Mouse (Mus musculus) liver, embryonic 12.5 days (tissue): ENCODE measurements around the gene Ggt6. TPM values are rescaled to one million over a fixed set of nuclear protein-coding genes. Genes with fewer than 3 reads are reported as not detected.
A peak's percentile ranks its signal among the peaks of the same experiment; 100 is the strongest.

Experiments used
- ATAC-seq: fragments of 200-750 bp; cut with Nextera tagmentation; 2 replicates; pipeline ENCODE4 v1.8.0; 2017; ENCODE audit warnings: moderate number of reproducible peaks, mild to moderate bottlenecking, moderate library complexity
- H3K27ac ChIP-seq: fragments of 300-500 bp; sonication (generic); 2 replicates; pipeline ENCODE4 v1.5.1; 2016; ENCODE audit warnings: mild to moderate bottlenecking
- H3K27me3 ChIP-seq: fragments of 300-500 bp; sonication (generic); replicated peaks from 2 replicates; pipeline ENCODE4 v1.6.1; 2016; ENCODE audit warnings: mild to moderate bottlenecking, moderate library complexity
- H3K36me3 ChIP-seq: fragments of 300-500 bp; sonication (generic); 2 replicates; pipeline ENCODE4 v1.6.1; 2016; ENCODE audit warnings: mild to moderate bottlenecking, moderate library complexity
- H3K4me1 ChIP-seq: fragments of 300-500 bp; sonication (generic); 2 replicates; pipeline ENCODE4 v1.6.1; 2016
- H3K4me2 ChIP-seq: fragments of 300-500 bp; sonication (generic); 2 replicates; pipeline ENCODE4 v1.6.1; 2016; ENCODE audit warnings: mild to moderate bottlenecking, moderate library complexity
- H3K4me3 ChIP-seq: fragments of 300-500 bp; sonication (generic); 2 replicates; pipeline ENCODE4 v1.5.1; 2016; ENCODE audit warnings: mild to moderate bottlenecking, moderate library complexity
- H3K9ac ChIP-seq: fragments of 300-500 bp; sonication (generic); 2 replicates; pipeline ENCODE4 v1.6.1; 2016; ENCODE audit warnings: mild to moderate bottlenecking, moderate library complexity
- H3K9me3 ChIP-seq: fragments of 300-500 bp; sonication (generic); replicated peaks from 2 replicates; pipeline ENCODE4 v1.6.1; 2016; ENCODE audit warnings: mild to moderate bottlenecking, moderate library complexity
- WGBS: fragments of 180-500 bp; shearing (Covaris S2); methylation state at CpG from one replicate; pipeline ENCODE4 v1.1.7; 2016; ENCODE audit not compliant: insufficient replicate concordance; 5-methylcytosine and 5-hydroxymethylcytosine counted together
- polyA plus RNA-seq: library from polyadenylated mRNA; unstranded; fragments of >200 nt; fragmentation: Nextera tagmentation; extraction: Ambion mirVana; gene quantifications from 2 replicates; pipeline ENCODE4 v1.2.1, GENCODE M21; 2016

The Ggt6 gene
- polyA plus RNA-seq, 1 experiment from 2014 or later, result not detected

DNA sequence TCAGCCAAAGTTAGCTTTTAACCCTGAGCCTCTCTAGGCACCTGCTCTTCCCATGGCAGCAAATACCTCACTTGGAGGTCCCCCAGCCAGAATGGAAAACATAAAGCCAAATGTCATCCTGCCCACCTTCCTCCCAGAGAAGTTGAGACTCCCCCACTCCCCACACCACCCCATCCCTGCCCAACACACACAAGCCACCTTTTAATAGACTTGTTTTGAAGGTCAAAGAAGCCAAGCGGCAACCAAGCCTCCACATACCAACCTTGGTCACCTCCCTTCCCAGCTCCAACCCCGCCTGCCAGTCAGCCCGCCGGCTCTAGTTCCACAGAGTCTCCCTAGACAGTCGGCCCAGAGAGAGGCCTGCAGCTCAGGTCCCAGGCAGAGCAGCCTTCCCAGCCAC, 33.3 kb upstream of the Ggt6 start:
- Histone ChIP-seq H3K4me3 (no peak overlapping the region), H3K9me3 (no peaks in the 10 kb centered on the region), H3K27ac (no peak overlapping the region), H3K27me3 (peaks cover 29% of the 10 kb centered on the region), H3K4me1 (peaks cover 14% of the 10 kb centered on the region), H3K4me2 (no peak overlapping the region), H3K9ac (no peak overlapping the region), H3K36me3 (peaks cover 16% of the 10 kb centered on the region)
- WGBS, result 71% methylated on average over 5 of the region's 5 CpGs
- ATAC-seq, result no peak

DNA sequence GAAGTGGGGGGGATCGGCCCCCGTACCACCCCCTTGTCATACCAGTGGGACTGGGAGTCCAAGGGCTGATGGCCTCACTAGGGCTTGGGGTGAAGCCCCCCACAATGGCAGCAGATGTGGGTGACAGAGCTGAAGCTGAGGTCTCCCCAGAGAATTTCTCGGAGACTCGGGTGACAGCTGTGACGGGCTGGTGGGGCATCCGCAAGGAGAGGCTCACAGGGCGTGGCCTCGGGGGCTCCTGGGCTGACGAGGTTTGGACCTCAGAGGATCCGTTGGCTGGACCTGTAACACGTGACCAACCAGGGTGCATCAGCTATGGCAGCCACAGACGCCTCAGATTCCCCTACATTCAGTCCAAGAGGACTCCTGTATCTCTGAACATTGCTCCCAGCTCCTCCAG, 32.4 kb upstream of the Ggt6 start:
- Histone ChIP-seq H3K27ac (no peak overlapping the region), H3K9ac (no peak overlapping the region), H3K27me3 (peaks cover 30% of the 10 kb centered on the region), H3K9me3 (no peaks in the 10 kb centered on the region), H3K36me3 (peaks cover 16% of the 10 kb centered on the region), H3K4me1 (peaks cover 24% of the 10 kb centered on the region), H3K4me3 (no peak overlapping the region), H3K4me2 (no peak overlapping the region)
- WGBS, result 69% methylated on average over 12 of the region's 12 CpGs
- ATAC-seq, result no peak

DNA sequence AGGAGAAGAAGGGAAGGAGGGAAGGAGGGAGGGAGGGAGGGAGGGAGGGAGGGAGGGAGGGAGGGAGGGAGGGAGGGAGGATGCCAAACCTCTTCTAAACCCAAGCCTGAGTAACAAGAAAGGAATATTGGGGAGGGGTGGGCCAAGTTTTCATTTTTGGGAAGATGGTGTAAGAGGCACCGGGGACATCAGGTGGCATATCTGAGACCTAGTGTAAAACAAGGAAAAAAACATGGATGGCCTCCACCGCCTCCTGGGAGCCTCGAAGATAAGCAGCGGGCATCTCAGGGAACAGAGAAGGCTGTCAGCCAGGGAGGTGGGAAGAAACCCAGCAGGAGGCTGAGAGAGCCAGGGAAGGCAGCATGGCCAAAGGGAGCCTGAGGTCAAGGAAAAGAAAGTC, 29.8 kb upstream of the Ggt6 start:
- no peak overlapping the region for H3K4me2 ChIP-seq
- H3K9me3 ChIP-seq, result no peaks in the 10 kb centered on the region
- ATAC-seq, result no peak
- 65% methylated on average over 4 of the region's 4 CpGs for WGBS
- H3K27ac ChIP-seq, result no peak overlapping the region
- no peak overlapping the region for H3K4me3 ChIP-seq
- H3K9ac ChIP-seq, result no peak overlapping the region
- peaks cover 47% of the 10 kb centered on the region for H3K27me3 ChIP-seq
- H3K4me1 ChIP-seq, result peaks cover 38% of the 10 kb centered on the region
- 0 out of 2 replicates have a peak, but pooled peaks cover 4% of the 10 kb centered on the region for H3K36me3 ChIP-seq

GRCm38 (mm10) chr11:72406079-72406675, 29.1 kb upstream of the Ggt6 start:
- WGBS, result 69% methylated on average over 8 of the region's 8 CpGs
- Histone ChIP-seq H3K27me3 (peaks cover 53% of the 10 kb centered on the region), H3K9ac (no peak overlapping the region), H3K4me2 (no peak overlapping the region; the same call in 1 of the 2 replicates), H3K4me3 (no peak overlapping the region), H3K9me3 (no peaks in the 10 kb centered on the region), H3K36me3 (no peaks in the 10 kb centered on the region), H3K27ac (no peak overlapping the region), H3K4me1 (peaks cover 45% of the 10 kb centered on the region)
- ATAC-seq, result no peak

DNA sequence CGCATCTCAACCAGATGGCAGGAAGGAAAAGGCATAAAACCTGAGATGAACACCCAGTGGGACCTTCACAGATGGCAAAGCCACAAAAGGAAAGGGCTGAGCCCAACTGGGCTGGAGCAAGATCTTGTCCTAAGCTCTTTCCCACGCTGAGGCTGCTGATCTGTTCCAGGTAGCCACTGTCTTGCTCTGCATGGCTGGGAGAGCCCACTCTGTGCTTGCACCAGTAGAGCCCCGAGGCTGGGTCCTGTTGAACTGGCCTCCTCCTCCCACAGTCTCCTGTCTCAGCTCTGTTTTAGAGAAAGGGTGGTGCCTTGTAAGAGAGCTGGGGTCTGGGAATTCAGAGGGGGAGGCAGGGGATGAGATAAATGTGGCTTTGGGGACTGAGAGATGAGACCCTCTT, 28.2 kb upstream of the Ggt6 start:
- Histone ChIP-seq H3K36me3 (no peaks in the 10 kb centered on the region), H3K27me3 (peaks cover 62% of the 10 kb centered on the region), H3K4me2 (peak overlapping the region; percentile 41), H3K4me3 (no peak overlapping the region), H3K9me3 (no peaks in the 10 kb centered on the region), H3K4me1 (peaks cover 54% of the 10 kb centered on the region), H3K27ac (no peak overlapping the region), H3K9ac (no peak overlapping the region)
- 18% methylated on average over 3 of the region's 3 CpGs for WGBS
- ATAC-seq, result no peak

GRCm38 (mm10) chr11:72407574-72407973, 27.8 kb upstream of the Ggt6 start:
- no peak; the same call in 1 of the 2 replicates for ATAC-seq
- no peaks in the 10 kb centered on the region for H3K9me3 ChIP-seq
- H3K27me3 ChIP-seq, result peaks cover 67% of the 10 kb centered on the region
- no peaks in the 10 kb centered on the region for H3K36me3 ChIP-seq
- WGBS, result 6% methylated on average over 7 of the region's 7 CpGs
- no peak overlapping the region for H3K27ac ChIP-seq
- peak overlapping the region; percentile 41 for H3K4me2 ChIP-seq
- no peak overlapping the region for H3K4me3 ChIP-seq
- H3K9ac ChIP-seq, result no peak overlapping the region
- H3K4me1 ChIP-seq, result peaks cover 56% of the 10 kb centered on the region

DNA sequence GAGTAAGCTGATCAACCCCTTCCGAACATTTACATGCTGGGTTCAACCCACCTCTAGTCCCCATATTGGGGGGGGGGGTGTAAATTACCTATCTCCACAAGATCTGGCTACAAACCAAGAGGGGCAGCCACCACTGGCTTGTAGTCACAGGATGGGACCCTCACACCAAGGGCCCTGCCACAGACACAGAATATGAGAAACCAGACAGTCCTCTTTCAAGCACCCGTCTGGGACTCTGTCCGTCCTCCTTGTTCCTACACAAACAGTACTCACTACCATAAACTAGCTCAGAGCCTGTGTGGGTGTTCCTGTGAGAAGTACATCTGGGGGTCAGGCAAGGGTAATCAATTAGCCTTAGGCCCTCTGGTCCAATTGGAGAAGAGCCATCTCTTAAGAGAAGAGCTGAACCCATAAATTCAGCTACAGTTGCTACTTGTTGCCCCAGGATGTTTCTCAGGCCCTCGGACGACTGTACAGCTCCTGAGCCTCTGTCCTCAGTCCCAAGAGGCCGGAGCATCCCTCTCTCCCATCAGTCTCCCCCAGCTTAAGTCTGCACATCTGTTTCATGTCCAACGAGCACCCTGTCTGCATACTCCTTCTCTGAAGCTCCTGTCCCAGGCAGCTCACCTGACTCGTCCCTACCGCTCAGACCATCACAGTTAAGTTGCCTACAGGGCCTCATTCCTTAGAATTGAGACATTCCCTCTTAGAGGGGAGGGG, 26.7 kb upstream of the Ggt6 start:
- Histone ChIP-seq H3K9me3 (no peaks in the 10 kb centered on the region), H3K4me3 (no peak overlapping the region), H3K4me1 (peaks cover 65% of the 10 kb centered on the region), H3K27me3 (peaks cover 73% of the 10 kb centered on the region), H3K4me2 (peak overlapping the region; percentile 98; the same call in 1 of the 2 replicates), H3K27ac (no peak overlapping the region), H3K36me3 (no peaks in the 10 kb centered on the region), H3K9ac (no peak overlapping the region)
- no peak for ATAC-seq
- 61% methylated on average over 9 of the region's 9 CpGs for WGBS

DNA sequence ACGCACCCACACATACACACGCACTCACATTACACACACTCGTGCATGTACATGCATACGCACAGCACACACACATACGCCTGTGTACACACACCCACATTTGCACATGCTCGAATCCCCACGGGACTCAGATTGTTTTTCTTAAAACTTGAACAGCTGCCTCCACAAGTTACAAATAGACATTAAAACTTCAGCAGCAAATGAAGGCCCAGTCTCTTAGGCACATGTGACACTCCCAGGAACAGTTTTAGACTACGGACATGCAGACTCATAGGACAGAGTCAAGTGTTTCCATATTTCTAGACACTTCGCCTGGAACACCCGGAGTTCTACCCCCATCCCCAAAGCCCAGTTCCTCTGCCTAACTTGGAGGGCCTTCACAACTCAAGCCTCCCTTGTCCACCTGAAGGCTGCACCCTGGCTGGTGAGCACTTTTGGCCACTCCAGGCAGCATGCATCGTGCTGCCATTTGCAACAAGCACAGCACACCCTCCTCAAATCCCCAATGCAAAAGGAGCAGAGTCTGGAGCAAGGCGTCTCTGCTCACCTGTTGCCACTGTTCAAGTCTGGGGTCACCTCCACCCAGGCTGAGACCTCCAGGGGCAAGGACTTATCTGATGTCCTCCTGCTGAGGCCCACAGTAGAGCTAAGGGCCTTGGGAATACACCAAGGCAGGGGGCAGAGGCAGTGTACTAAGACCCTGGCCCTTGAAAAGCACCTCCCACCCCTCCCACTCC, 25.5 kb upstream of the Ggt6 start:
- no peaks in the 10 kb centered on the region for H3K9me3 ChIP-seq
- H3K4me1 ChIP-seq, result peaks cover 76% of the 10 kb centered on the region
- peaks cover 81% of the 10 kb centered on the region for H3K27me3 ChIP-seq
- no peak overlapping the region for H3K27ac ChIP-seq
- H3K36me3 ChIP-seq, result no peaks in the 10 kb centered on the region
- peak overlapping the region; percentile 65; the same call in 1 of the 2 replicates for H3K4me3 ChIP-seq
- H3K4me2 ChIP-seq, result peak overlapping the region; percentile 98
- no peak overlapping the region for H3K9ac ChIP-seq
- WGBS, result 78% methylated on average over 12 of the region's 12 CpGs
- no peak for ATAC-seq

- Histone ChIP-seq H3K27me3 (peaks cover 77% of the 10 kb centered on the region), H3K4me3 (peak overlapping the region; percentile 65), H3K36me3 (no peaks in the 10 kb centered on the region), H3K4me2 (peak overlapping the region; percentile 98), H3K9ac (peak overlapping the region; percentile 65), H3K27ac (no peak overlapping the region), H3K9me3 (no peaks in the 10 kb centered on the region), H3K4me1 (peaks cover 84% of the 10 kb centered on the region)
- 3% methylated on average over 25 of the region's 25 CpGs for whole genome bisulfite sequencing
- ATAC-seq, result no peak
Measured at GRCm38 (mm10) chr11:72410521-72411092, 24.7 kb upstream of the Ggt6 start.

- peak within 1 kb of the TSS; percentile 98 for H3K4me2 ChIP-seq
- H3K4me3 ChIP-seq, result peak within 1 kb of the TSS; percentile 65
- under 1% methylated on average over 86 of the region's 86 CpGs for WGBS
- H3K36me3 ChIP-seq, result no peaks in the 10 kb centered on the region
- H3K27ac ChIP-seq, result no peak within 1 kb of the TSS
- peak; percentile 83 for ATAC-seq
- H3K9me3 ChIP-seq, result no peaks in the 10 kb centered on the region
- H3K9ac ChIP-seq, result peak within 1 kb of the TSS; percentile 65
- H3K27me3 ChIP-seq, result peaks cover 70% of the 10 kb centered on the region
- peaks cover 84% of the 10 kb centered on the region for H3K4me1 ChIP-seq
Measured at GRCm38 (mm10) chr11:72411093-72411921, 24.0 kb upstream of the Ggt6 start, which contains the start of gene Smtnl2. Gene Smtnl2 (minus strand): TSS chr11:72411713.

DNA sequence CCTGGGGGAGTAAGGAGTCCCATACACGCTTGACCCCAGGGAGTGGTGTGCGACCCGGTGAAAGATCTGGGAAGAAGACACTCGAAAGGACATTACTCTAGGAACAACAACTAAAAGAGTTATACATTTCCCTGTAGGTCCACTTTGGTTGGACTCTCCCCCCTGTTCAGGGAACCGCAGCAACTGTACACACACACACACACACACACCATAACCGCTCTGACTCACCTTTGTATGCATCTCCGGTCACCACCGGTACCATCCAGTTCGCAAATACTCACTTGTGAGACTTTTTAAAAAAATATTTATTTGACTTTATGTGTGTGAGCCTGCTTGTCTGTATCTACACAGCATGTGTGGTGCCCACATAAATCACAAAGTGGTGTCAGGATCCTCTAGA, 23.4 kb upstream of the Ggt6 start:
- ATAC-seq, result no peak
- H3K27ac ChIP-seq, result no peak overlapping the region

More for the DNA sequence above, 23.4 kb upstream of the Ggt6 start:
- peaks cover 64% of the 10 kb centered on the region for H3K27me3 ChIP-seq
- no peaks in the 10 kb centered on the region for H3K9me3 ChIP-seq
- H3K36me3 ChIP-seq, result no peaks in the 10 kb centered on the region
- H3K9ac ChIP-seq, result no peak overlapping the region
- H3K4me1 ChIP-seq, result peaks cover 84% of the 10 kb centered on the region
- peak overlapping the region; percentile 98 for H3K4me2 ChIP-seq
- 32% methylated on average over 9 of the region's 9 CpGs for WGBS
- peak overlapping the region; percentile 65 for H3K4me3 ChIP-seq
